Mouse (Mus musculus) v-Abl transformed pro-B cells (cell line): ENCODE results near the gene Rcan1.

ENCODE experiments used
- in situ Hi-C, 2 experiments: fragments of 400-800 bp; cut with MboI; formaldehyde crosslinking; loops; one replicate each; pipeline ENCODE4 v1.15.1; 2025; ENCODE audit not compliant: unreplicated experiment in 2 of 2

Gene Rcan1

GRCm38 (mm10) chr16:92411981-92412706, 58.5 kb downstream of the Rcan1 start:
- in situ Hi-C loops, result no loop called here

GRCm38 (mm10) chr16:92410344-92410743, 60.3 kb downstream of the Rcan1 start:
- in situ Hi-C loops, result no loop called here

GRCm38 (mm10) chr16:92407883-92408282, 62.8 kb downstream of the Rcan1 start:
- in situ Hi-C loops, result no loop called here

- in situ Hi-C loops, result no loop called here
Observed at GRCm38 (mm10) chr16:92404141-92404540, 66.5 kb downstream of the Rcan1 start.

- in situ Hi-C loops, result no loop called here
Observed at GRCm38 (mm10) chr16:92403069-92403468, 67.6 kb downstream of the Rcan1 start.

- in situ Hi-C loops, result no loop called here
Observed at GRCm38 (mm10) chr16:92402216-92402615, 68.5 kb downstream of the Rcan1 start.

- in situ Hi-C loops, result no loop called here
Observed at GRCm38 (mm10) chr16:92401206-92401605, 69.5 kb downstream of the Rcan1 start.

GRCm38 (mm10) chr16:92399490-92400458, 70.9 kb downstream of the Rcan1 start:
- in situ Hi-C loops, result no loop called here

GRCm38 (mm10) chr16:92398574-92399118, 72.0 kb downstream of the Rcan1 start:
- in situ Hi-C loops, result no loop called here

GRCm38 (mm10) chr16:92397745-92398573, 72.7 kb downstream of the Rcan1 start:
- in situ Hi-C loops, result no loop called here

GRCm38 (mm10) chr16:92393732-92394131, 76.9 kb downstream of the Rcan1 start:
- in situ Hi-C loops, result no loop called here

- in situ Hi-C loops, result loop anchor here in 1 of 2 experiments (10.0 kb wide), 1 partner anchor 1157 kb away; no protein-coding TSS in a partner anchor
Observed at GRCm38 (mm10) chr16:92387692-92388091, 83.0 kb downstream of the Rcan1 start.

GRCm38 (mm10) chr16:92385062-92385461, 85.6 kb downstream of the Rcan1 start:
- in situ Hi-C loops, result loop anchor here in 1 of 2 experiments (10.0 kb wide), 1 partner anchor 1160 kb away; no protein-coding TSS in a partner anchor

GRCm38 (mm10) chr16:92383412-92383811, 87.3 kb downstream of the Rcan1 start:
- in situ Hi-C loops, result loop anchor here (5.0 to 10.0 kb wide), 2 partner anchors 59 to 1161 kb away; no protein-coding TSS in a partner anchor

- in situ Hi-C loops, result loop anchor here (5.0 to 10.0 kb wide), 2 partner anchors 60 to 1162 kb away; no protein-coding TSS in a partner anchor
Observed at GRCm38 (mm10) chr16:92382508-92382907, 88.2 kb downstream of the Rcan1 start.

GRCm38 (mm10) chr16:92381092-92381491, 89.6 kb downstream of the Rcan1 start:
- in situ Hi-C loops, result loop anchor here (5.0 to 10.0 kb wide), 2 partner anchors 61 to 1164 kb away; no protein-coding TSS in a partner anchor

- in situ Hi-C loops, result no loop called here
Observed at GRCm38 (mm10) chr16:92376976-92377375, 93.7 kb downstream of the Rcan1 start.

- in situ Hi-C loops, result no loop called here
Observed at GRCm38 (mm10) chr16:92371623-92372022, 99.0 kb downstream of the Rcan1 start.

- in situ Hi-C loops, result no loop called here
Observed at GRCm38 (mm10) chr16:92369260-92369659, 101.4 kb downstream of the Rcan1 start.

- in situ Hi-C loops, result no loop called here
Observed at GRCm38 (mm10) chr16:92365477-92365876, 105.2 kb downstream of the Rcan1 start.
